Mouse (Mus musculus): ENCODE data around the gene Rbp7. TPM values are rescaled to one million over a fixed set of nuclear protein-coding genes. Genes with fewer than 3 reads are reported as not detected.
A peak's percentile ranks its signal among the peaks of the same experiment; 100 is the strongest.
"Not testable (repeated sequence)": the region's sequence is repeated elsewhere in the genome, so short reads cannot be mapped to it uniquely, and the experiment has no call there.

Rbp7 gene
- polyA plus RNA-seq, 1 experiment from 2014 or later = 3.4 TPM

DNA sequence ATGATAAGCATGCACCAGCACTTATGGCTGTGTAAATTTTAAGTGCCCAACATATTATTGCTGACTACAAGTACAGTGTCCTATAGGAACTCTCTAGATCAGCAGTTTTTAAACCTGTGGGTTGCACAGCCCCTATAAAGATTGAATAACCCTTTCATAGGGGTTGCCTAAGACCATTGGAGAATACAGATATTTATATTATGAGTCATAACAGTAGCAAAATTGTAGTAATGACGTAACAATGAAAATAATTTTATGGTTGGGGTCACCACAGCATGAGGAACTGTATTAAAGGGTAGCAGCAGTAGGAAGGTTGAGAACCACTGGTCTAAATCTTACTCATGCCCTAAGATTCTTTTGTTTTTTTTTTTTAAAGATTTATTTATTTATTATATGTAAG lies 4.6 kb upstream of the Rbp7 start:
- Histone ChIP-seq H3K4me2 (ENCODE audit: low read depth, low read length) (no peak overlapping the region), H3K4me3 (ENCODE audit: low read length) (no peak overlapping the region), H3K27me3 (ENCODE audit: control insufficient read depth, insufficient read depth, low read depth, low read length) (no peaks in the 10 kb centered on the region), H3K27ac (ENCODE audit: low read length) (no peak overlapping the region), H3K9me3 (ENCODE audit: control insufficient read depth, low read length) (no peaks in the 10 kb centered on the region), H3K9ac (ENCODE audit: low read length) (no peak overlapping the region), H3K4me1 (replicated peaks; ENCODE audit: control insufficient read depth, insufficient read depth, low read length) (no peaks in the 10 kb centered on the region), H3K36me3 (ENCODE audit: control insufficient read depth, insufficient read depth, low read length) (no peaks in the 10 kb centered on the region)
- 74% methylated on average over 1 of the region's 1 CpGs for WGBS
- no peak for ATAC-seq (ENCODE audit: low read depth)

DNA sequence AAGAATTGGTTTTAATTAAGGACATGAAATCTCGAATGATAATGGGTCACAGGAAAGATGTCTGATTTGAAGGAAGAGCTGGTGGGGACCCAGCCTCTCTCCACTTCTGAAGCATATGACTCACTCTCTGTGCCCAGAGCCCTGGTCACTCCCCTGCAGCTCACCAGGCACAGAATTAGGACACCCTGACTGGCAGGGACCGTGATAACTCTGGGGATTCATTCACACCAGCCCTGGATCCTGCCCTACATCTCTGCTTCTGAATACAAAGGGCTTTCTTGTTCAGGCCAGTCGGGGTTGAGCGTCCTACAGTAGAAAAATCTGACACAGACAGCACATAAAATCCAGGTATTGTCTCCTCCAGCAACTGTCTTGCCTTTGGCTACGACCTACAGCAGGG lies 3.7 kb upstream of the Rbp7 start:
- Histone ChIP-seq H3K27me3 (ENCODE audit: control insufficient read depth, insufficient read depth, low read depth, low read length) (no peaks in the 10 kb centered on the region), H3K27ac (ENCODE audit: low read length) (no peak overlapping the region), H3K36me3 (ENCODE audit: control insufficient read depth, insufficient read depth, low read length) (no peaks in the 10 kb centered on the region), H3K4me3 (ENCODE audit: low read length) (no peak overlapping the region), H3K9ac (ENCODE audit: low read length) (no peak overlapping the region), H3K4me2 (ENCODE audit: low read depth, low read length) (no peak overlapping the region), H3K9me3 (ENCODE audit: control insufficient read depth, low read length) (no peaks in the 10 kb centered on the region), H3K4me1 (replicated peaks; ENCODE audit: control insufficient read depth, insufficient read depth, low read length) (no peaks in the 10 kb centered on the region)
- ATAC-seq (ENCODE audit: low read depth) = no peak
- WGBS = 68% methylated on average over 5 of the region's 5 CpGs

DNA sequence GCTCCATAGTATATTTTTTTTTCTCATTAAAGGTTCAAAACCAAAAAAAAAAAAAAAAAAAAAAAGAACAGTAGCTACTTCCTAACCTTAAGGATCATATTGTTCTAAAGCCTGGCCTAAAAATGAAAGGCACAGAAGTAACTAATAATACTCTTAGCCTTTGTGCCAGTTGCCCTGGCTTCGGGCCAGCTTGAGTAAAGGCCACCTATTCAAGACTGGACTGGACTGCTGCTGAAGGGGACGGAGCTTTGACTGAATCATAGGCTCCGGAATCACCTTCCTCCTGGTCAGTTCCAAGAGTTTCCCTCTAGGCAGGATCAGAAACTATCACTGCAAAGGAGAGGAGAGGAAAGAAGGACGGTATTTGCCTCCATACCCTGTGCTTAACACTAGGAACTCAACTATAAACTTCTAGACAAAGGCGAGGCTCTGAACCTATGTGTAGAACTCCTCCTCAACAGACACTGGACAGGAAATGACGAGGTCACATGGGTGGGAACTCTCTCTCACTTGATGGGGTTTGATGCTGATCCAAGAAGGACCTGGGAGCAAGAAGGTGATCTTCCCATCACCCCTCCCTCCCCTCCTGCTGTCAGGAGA lies 3.2 kb upstream of the Rbp7 start:
- Histone ChIP-seq H3K4me3 (ENCODE audit: low read length) (no peak overlapping the region), H3K27ac (ENCODE audit: low read length) (no peak overlapping the region), H3K36me3 (ENCODE audit: control insufficient read depth, insufficient read depth, low read length) (no peaks in the 10 kb centered on the region), H3K9ac (ENCODE audit: low read length) (no peak overlapping the region), H3K9me3 (ENCODE audit: control insufficient read depth, low read length) (no peaks in the 10 kb centered on the region), H3K27me3 (ENCODE audit: control insufficient read depth, insufficient read depth, low read depth, low read length) (no peaks in the 10 kb centered on the region), H3K4me2 (ENCODE audit: low read depth, low read length) (no peak overlapping the region), H3K4me1 (replicated peaks; ENCODE audit: control insufficient read depth, insufficient read depth, low read length) (no peaks in the 10 kb centered on the region)
- 61% methylated on average over 6 of the region's 6 CpGs for WGBS
- ATAC-seq (ENCODE audit: low read depth) = no peak

DNA sequence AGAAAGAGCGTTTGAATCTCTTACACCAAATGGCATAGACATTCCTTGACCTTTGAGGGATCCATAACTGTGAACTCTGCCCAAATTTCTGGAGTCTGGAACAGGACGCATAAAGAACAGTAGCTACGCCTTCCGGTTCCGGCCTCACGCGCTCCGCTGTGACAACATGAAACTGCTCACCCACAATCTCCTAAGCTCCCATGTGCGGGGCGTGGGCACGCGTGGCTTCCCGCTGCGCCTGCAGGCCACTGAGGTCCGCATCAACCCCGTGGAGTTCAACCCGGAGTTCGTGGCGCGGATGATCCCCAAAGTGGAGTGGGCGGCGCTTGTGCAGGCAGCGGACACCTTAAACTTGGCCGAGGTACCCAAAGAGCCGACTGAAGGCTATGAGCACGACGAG lies 2.4 kb upstream of the Rbp7 start:
- H3K4me1 ChIP-seq (replicated peaks; ENCODE audit: control insufficient read depth, insufficient read depth, low read length); H3K9me3 ChIP-seq (ENCODE audit: control insufficient read depth, low read length); H3K27me3 ChIP-seq (ENCODE audit: control insufficient read depth, insufficient read depth, low read depth, low read length); ATAC-seq (ENCODE audit: low read depth); H3K9ac ChIP-seq (ENCODE audit: low read length); H3K36me3 ChIP-seq (ENCODE audit: control insufficient read depth, insufficient read depth, low read length); H3K4me3 ChIP-seq (ENCODE audit: low read length); H3K4me2 ChIP-seq (ENCODE audit: low read depth, low read length); H3K27ac ChIP-seq (ENCODE audit: low read length): not testable (repeated sequence)
- WGBS = 76% methylated on average over 27 of the region's 27 CpGs

DNA sequence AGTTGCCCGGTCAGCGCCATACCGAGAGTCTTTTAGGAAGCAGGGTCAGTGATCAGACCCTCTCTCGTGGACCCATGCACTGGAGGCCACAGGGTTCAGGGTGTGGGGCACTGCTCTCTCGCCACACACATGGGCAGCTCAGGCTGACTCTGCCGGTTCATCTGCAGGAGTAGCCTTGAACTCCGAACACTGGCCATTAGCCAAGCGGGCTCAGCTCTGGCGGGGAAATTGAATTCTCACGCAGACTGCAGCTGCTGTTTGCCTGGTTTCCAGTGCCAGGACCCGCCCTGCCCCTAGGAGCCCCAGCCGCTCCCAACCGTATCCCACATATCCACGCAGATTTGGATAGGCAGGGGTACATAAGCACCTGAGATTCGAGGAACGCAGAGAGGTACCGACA lies 515 bp downstream of the Rbp7 start:
- Histone ChIP-seq H3K9me3 (ENCODE audit: control insufficient read depth, low read length) (no peaks in the 10 kb centered on the region; the same call in 1 of the 2 replicates), H3K4me3 (ENCODE audit: low read length) (no peak overlapping the region), H3K4me1 (replicated peaks; ENCODE audit: control insufficient read depth, insufficient read depth, low read length) (no peaks in the 10 kb centered on the region), H3K36me3 (ENCODE audit: control insufficient read depth, insufficient read depth, low read length) (no peaks in the 10 kb centered on the region), H3K27me3 (ENCODE audit: control insufficient read depth, insufficient read depth, low read depth, low read length) (no peaks in the 10 kb centered on the region), H3K4me2 (ENCODE audit: low read depth, low read length) (no peak overlapping the region), H3K9ac (ENCODE audit: low read length) (no peak overlapping the region), H3K27ac (ENCODE audit: low read length) (no peak overlapping the region)
- WGBS = 70% methylated on average over 17 of the region's 17 CpGs
- ATAC-seq (ENCODE audit: low read depth) = no peak

DNA sequence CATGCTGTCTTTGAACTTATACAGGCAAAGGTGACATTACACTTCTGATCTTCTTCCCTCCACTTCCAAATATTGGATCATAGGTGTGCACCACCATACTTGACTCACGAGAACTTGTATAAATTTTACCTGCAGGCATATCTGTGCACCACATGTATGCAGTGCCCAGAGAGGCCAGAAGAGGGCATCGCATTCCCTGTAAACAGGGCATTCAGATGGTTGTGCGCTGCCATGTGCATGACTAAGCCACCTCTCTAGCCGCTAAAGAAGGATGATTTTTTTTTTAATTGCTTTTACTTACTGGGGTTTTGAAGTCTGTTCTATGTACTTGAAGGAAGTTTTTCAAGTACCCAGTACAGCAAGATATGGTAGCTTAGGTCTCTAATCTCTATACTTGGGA lies 1.1 kb downstream of the Rbp7 start:
- Histone ChIP-seq H3K36me3 (ENCODE audit: control insufficient read depth, insufficient read depth, low read length) (no peaks in the 10 kb centered on the region), H3K27ac (ENCODE audit: low read length) (no peak overlapping the region), H3K4me2 (ENCODE audit: low read depth, low read length) (no peak overlapping the region), H3K9me3 (ENCODE audit: control insufficient read depth, low read length) (no peaks in the 10 kb centered on the region; the same call in 1 of the 2 replicates), H3K4me1 (replicated peaks; ENCODE audit: control insufficient read depth, insufficient read depth, low read length) (no peaks in the 10 kb centered on the region), H3K4me3 (ENCODE audit: low read length) (no peak overlapping the region), H3K9ac (ENCODE audit: low read length) (no peak overlapping the region), H3K27me3 (ENCODE audit: control insufficient read depth, insufficient read depth, low read depth, low read length) (no peaks in the 10 kb centered on the region)
- 77% methylated on average over 4 of the region's 4 CpGs for WGBS
- no peak for ATAC-seq (ENCODE audit: low read depth)

DNA sequence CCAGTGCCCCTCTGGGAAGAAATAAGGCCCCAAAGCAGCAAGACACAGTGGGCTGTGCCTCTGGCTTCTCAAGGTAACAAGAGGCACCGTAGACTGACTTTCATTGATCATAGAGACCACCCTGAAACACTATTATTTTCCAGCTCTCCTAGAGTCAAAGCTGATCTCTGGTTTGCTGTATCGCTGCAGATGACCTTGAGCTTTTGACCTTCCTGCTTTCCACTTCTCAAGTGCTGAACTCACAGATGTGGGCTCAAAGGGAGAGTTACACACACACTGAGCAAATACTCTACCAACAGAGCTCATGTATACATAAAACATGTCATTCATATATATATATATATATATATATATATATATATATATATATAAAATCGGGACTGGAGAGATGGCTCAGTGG lies 4.1 kb downstream of the Rbp7 start:
- Histone ChIP-seq H3K36me3 (ENCODE audit: control insufficient read depth, insufficient read depth, low read length) (no peaks in the 10 kb centered on the region), H3K4me3 (ENCODE audit: low read length) (no peak overlapping the region), H3K27me3 (ENCODE audit: control insufficient read depth, insufficient read depth, low read depth, low read length) (no peaks in the 10 kb centered on the region), H3K27ac (ENCODE audit: low read length) (no peak overlapping the region), H3K9me3 (ENCODE audit: control insufficient read depth, low read length) (no peaks in the 10 kb centered on the region; the same call in 1 of the 2 replicates), H3K4me1 (replicated peaks; ENCODE audit: control insufficient read depth, insufficient read depth, low read length) (peaks cover 5% of the 10 kb centered on the region), H3K4me2 (ENCODE audit: low read depth, low read length) (no peak overlapping the region), H3K9ac (ENCODE audit: low read length) (no peak overlapping the region)
- 66% methylated on average over 3 of the region's 3 CpGs for WGBS
- no peak for ATAC-seq (ENCODE audit: low read depth)

DNA sequence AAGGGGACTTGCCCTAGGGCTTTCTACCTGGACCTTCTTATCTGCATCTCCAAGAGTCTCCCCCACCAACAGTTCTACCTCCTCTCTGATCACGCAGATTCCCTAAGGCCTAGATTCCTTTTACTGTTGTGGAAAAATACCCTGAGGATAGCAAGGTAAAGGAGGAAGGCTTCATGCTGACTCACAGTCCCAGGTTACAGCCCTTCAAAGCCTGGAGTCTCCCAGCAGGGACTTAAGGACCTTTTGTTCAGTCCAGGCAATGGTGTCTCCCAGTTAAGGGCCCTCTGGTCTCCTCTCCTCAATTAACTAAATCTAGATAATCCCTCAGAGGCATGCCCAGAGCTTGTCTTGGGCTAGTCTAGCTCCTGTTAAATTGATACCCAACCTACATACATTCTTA lies 8.5 kb downstream of the Rbp7 start:
- Histone ChIP-seq H3K27ac (ENCODE audit: low read length) (peak overlapping the region; percentile 72), H3K4me1 (replicated peaks; ENCODE audit: control insufficient read depth, insufficient read depth, low read length) (peaks cover 6% of the 10 kb centered on the region), H3K27me3 (ENCODE audit: control insufficient read depth, insufficient read depth, low read depth, low read length) (no peaks in the 10 kb centered on the region), H3K4me2 (ENCODE audit: low read depth, low read length) (peak overlapping the region; percentile 67; the same call in 1 of the 2 replicates), H3K36me3 (ENCODE audit: control insufficient read depth, insufficient read depth, low read length) (no peaks in the 10 kb centered on the region), H3K9ac (ENCODE audit: low read length) (peak overlapping the region; percentile 39), H3K4me3 (ENCODE audit: low read length) (peak overlapping the region; percentile 41; the same call in 1 of the 2 replicates), H3K9me3 (ENCODE audit: control insufficient read depth, low read length) (no peaks in the 10 kb centered on the region)
- no peak for ATAC-seq (ENCODE audit: low read depth)
- WGBS = 56% methylated on average over 1 of the region's 1 CpGs

DNA sequence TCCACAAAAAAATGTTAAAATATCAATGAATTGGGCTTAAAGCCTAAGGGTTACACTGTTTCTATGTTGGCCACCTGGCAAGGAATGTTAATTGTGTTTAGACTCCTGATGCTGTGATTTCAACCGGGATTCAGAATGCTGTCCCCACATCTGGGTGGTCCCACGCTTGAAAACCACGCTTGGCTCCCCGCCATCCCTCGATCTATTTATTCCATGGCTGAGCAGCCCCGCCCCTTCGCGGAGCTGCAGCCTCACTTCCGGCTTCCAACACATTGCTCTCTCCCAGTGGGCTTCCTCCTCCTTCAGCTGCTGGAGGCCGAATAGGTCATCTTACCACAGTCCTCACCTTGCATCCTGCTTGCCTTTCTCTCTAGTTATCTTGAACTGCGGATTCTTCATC lies 8.9 kb downstream of the Rbp7 start:
- no peaks in the 10 kb centered on the region for H3K36me3 ChIP-seq (ENCODE audit: control insufficient read depth, insufficient read depth, low read length)
- no peaks in the 10 kb centered on the region for H3K27me3 ChIP-seq (ENCODE audit: control insufficient read depth, insufficient read depth, low read depth, low read length)
- WGBS = 2% methylated on average over 11 of the region's 11 CpGs
- peak overlapping the region; percentile 67 for H3K4me2 ChIP-seq (ENCODE audit: low read depth, low read length)
- H3K4me3 ChIP-seq (ENCODE audit: low read length) = peak overlapping the region; percentile 41; the same call in 1 of the 2 replicates
- ATAC-seq (ENCODE audit: low read depth) = peak; percentile 51
- peak overlapping the region; percentile 39 for H3K9ac ChIP-seq (ENCODE audit: low read length)
- peak overlapping the region; percentile 72 for H3K27ac ChIP-seq (ENCODE audit: low read length)
- no peaks in the 10 kb centered on the region for H3K9me3 ChIP-seq (ENCODE audit: control insufficient read depth, low read length)
- H3K4me1 ChIP-seq (replicated peaks; ENCODE audit: control insufficient read depth, insufficient read depth, low read length) = peaks cover 6% of the 10 kb centered on the region

Data from lung, embryonic 16.5 days (tissue).